Mouse (Mus musculus): Measurements from ENCODE around the gene Cdca7l. TPM values are rescaled to one million over a fixed set of nuclear protein-coding genes. Genes with fewer than 3 reads are reported as not detected.

Gene Cdca7l
- total RNA-seq, 2 experiments from 2014 or later, result 1.8 to 2.1 TPM

- no peak for DNase-seq (ENCODE audit: low spot score in 2 of 2)
These were observed 5.4 kb downstream of the Cdca7l start for GRCm38 (mm10) chr12:117809327-117810017.

DNA sequence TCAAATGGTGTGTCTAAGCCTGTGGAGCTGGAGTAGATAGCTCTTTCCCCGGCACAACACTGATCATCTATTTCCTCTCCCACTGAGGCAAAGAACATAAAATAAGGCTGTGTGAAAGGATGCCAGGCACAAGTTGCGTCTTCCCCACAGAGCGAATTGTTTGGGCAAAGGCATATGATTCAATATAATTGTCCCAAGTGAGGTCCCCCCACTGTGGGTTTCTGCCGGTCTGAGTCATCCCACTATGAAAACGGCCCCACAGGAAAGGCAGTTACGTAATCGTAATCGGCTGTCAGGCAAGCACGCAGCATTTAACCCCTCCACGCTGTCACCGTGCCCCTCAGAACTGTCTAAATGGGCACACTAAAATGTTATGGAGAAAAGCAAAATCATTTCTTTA, 6.0 kb downstream of the Cdca7l start:
- no peak for DNase-seq (ENCODE audit: low spot score in 2 of 2)

DNA sequence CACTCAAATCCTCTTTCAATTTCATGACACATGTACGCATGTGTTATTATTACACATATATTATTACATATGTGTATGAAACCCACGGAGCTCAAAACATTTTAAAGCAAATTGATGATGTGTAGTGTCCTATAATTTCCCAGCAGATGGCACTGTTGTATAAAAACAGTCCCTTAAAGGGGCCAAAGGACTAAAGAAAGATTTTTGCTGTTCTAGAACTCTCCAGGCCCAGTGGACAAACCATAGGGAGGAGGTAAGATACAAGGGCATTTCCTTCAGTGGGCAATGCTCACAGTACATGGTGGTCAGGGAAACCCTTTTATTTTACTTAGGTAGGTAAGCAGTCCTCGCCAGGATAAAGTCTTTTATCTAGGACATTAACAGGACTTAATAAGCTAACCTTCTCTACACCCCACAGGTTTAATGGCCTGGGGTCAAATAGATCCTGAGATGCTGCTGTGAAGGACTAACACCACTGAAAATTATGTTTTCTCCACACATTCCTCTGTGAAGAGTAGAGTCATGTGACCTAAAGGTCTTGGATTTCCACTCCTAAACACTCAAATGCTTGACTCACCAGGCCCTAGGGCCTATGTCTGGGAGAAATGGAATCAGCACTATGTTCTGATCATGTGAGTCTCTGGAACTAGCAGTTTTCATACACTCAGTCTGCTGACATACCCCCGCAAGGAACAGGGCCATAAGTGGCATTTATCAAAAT, 16.2 kb downstream of the Cdca7l start:
- no peak for DNase-seq (ENCODE audit: low spot score in 2 of 2)

- DNase-seq (ENCODE audit: low spot score in 2 of 2), result no peak
These were observed 16.8 kb downstream of the Cdca7l start for GRCm38 (mm10) chr12:117820859-117821221.

GRCm38 (mm10) chr12:117821394-117821793, 17.3 kb downstream of the Cdca7l start:
- DNase-seq (ENCODE audit: low spot score in 2 of 2), result no peak

GRCm38 (mm10) chr12:117828350-117828749, 24.3 kb downstream of the Cdca7l start:
- no peak for DNase-seq (ENCODE audit: low spot score in 2 of 2)

DNA sequence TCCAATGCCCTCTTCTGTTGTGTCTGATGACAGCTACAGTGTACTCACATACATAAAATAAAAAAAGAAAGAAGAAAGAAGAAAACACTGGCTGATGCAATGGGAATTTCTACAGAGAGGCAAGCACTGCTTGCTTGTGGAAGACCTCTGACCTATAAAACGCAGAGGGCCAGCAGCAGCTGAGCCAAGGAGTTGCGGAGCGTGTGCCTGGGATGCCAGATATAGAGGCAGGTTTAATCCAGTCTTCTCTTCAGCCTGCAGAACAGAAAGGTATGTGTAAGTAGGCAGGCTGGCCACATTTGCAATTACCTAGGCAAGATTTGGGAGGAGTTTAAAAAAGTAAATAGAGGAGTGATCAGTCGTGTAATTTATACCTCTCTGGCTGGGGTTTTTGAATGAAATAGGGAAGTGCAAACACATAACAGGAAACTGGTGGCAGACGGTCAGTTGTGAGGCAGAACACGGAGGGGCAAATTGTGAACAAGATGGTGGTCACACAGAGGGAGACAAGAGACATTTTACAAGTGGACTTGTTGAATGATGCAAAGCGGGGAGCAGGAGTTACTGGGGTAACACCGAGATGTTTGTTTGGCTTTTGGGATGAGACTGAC, 27.4 kb downstream of the Cdca7l start:
- no peak for DNase-seq (ENCODE audit: low spot score in 2 of 2)

DNA sequence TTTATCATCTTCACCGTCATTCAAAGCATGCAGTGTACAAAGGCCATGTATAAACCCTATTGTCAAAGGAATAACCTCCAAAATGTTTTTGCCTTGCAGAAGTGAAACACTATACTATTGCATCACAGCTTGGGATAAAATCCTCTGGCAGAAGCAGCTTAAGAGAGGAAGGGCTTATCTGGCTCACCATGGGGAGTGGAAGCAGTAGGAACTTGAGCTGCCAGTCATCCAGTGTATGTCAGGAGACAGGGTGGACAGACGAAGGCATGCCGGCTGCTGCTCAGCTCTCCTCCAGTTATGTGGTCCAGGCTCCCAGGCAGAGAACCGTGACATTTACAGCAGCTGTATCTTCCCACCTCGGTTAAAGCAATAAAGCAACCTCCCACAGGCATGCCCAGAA, 28.1 kb downstream of the Cdca7l start:
- DNase-seq (ENCODE audit: low spot score in 2 of 2), result no peak

- DNase-seq (ENCODE audit: low spot score in 2 of 2), result no peak
These were observed 30.6 kb downstream of the Cdca7l start for GRCm38 (mm10) chr12:117834652-117835051.

GRCm38 (mm10) chr12:117835371-117835770, 31.3 kb downstream of the Cdca7l start:
- DNase-seq (ENCODE audit: low spot score in 2 of 2), result no peak

DNA sequence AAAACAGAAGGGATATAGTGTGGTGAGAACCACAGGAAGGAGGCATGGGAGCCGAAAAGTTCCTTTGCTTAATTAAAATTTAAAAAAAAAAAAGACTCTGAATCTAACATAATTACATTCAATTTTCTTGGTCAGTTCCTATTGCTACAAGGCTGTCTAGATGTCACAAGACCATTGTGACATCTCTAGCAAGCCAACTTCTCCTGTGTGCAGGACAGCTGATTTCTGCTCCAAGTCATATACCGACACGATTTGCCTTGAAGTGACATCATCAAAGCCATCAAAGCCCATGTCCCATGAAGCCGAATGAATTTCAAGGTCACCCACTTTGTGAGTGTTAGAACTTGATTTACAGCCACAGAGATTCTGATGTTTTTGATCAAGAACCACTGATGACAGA, 33.3 kb downstream of the Cdca7l start:
- DNase-seq (ENCODE audit: low spot score in 2 of 2), result no peak

- no peak for DNase-seq (ENCODE audit: low spot score in 2 of 2)
These were observed 36.6 kb downstream of the Cdca7l start for GRCm38 (mm10) chr12:117840705-117841104.

- DNase-seq (ENCODE audit: low spot score in 2 of 2), result no peak
These were observed 38.6 kb downstream of the Cdca7l start for GRCm38 (mm10) chr12:117842676-117843075.

DNA sequence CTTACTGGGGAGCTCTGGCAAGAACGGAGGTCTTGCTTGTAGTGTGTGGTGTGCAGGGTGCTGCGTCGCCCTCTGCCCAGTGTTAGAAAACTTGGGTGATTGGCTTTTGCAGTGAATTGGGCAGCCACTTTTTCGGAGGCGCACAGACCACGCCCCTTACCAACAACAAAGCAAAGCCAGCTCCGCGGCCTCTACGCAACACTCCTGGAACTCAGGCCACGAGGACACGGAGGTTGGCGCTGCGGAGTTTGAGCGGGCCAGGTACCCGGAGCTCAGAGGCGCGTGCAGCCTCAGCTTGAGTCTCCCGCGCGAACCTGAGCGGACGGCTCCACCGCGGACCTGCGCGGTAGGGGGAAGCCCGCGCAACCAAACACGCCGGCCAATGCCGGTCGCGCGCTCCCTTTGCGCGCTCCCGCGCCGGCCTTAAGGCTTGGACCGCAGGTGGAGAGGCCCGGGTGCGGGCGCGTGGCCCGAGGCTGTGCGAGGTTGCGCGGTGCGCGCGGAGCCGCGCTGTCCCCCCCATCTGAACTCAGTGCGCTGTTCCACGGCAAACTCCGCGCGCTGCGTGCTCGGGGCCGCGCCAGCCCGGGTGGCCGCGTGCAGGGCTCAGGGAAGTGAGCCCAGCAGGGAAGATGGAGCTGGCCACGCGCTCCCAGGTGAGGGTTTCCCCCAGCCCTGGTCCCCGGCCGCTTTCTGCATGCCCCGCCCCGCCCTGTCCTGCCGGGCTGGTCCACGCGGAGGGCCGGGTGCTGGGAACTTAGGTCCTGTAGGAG, 39.4 kb downstream of the Cdca7l start:
- DNase-seq (ENCODE audit: low spot score in 2 of 2), result peak; percentile 48 to 69

GRCm38 (mm10) chr12:117844075-117844408, 40.0 kb downstream of the Cdca7l start:
- DNase-seq (ENCODE audit: low spot score in 2 of 2), result peak in 1 of 2 experiments; percentile 13

GRCm38 (mm10) chr12:117844917-117845316, 40.8 kb downstream of the Cdca7l start:
- no peak for DNase-seq (ENCODE audit: low spot score in 2 of 2)

- DNase-seq (ENCODE audit: low spot score in 2 of 2), result no peak
These were observed 44.5 kb downstream of the Cdca7l start for GRCm38 (mm10) chr12:117848621-117849020.

- DNase-seq (ENCODE audit: low spot score in 2 of 2), result no peak
These were observed 46.4 kb downstream of the Cdca7l start for GRCm38 (mm10) chr12:117850472-117850871.

- DNase-seq (ENCODE audit: low spot score in 2 of 2), result peak; percentile 67 to 72
These were observed 49.2 kb downstream of the Cdca7l start for GRCm38 (mm10) chr12:117853316-117853715.

GRCm38 (mm10) chr12:117857023-117857422, 52.9 kb downstream of the Cdca7l start:
- no peak for DNase-seq (ENCODE audit: low spot score in 2 of 2)

- no peak for DNase-seq (ENCODE audit: low spot score in 2 of 2)
These were observed 53.8 kb downstream of the Cdca7l start for GRCm38 (mm10) chr12:117857884-117858283.

DNA sequence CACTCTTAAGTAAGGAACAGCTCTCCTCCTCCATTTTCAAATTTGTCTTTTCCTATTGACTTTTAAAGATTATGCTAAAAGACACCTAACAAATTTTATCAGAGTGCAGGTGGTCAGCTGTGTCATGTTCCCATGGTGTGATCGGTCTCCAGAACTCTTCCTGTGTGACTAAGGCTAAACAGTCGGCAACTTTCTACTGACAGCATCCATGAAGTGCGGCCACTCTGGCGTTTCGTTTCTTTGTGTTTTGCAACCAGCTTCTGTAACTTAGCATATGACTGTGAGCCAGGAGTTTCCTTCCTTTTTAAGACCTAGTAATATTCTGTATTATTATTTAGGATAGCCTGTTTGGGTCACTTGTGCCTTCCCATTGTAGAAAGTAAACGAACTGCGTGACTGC, 56.8 kb downstream of the Cdca7l start:
- no peak for DNase-seq (ENCODE audit: low spot score in 2 of 2)

Data from layer of hippocampus, postnatal 10 days (tissue).